Mouse (Mus musculus): ENCODE results near the gene Oas1e. TPM values are rescaled to one million over a fixed set of nuclear protein-coding genes. Genes with fewer than 3 reads are reported as not detected.
"Not testable (repeated sequence)": the region's sequence is repeated elsewhere in the genome, so short reads cannot be mapped to it uniquely, and the experiment has no call there.

Oas1e gene
- not detected for total RNA-seq (2021)
- long read RNA-seq, experiment 1: 0 reads
- long read RNA-seq, experiment 2: 0 reads

DNA sequence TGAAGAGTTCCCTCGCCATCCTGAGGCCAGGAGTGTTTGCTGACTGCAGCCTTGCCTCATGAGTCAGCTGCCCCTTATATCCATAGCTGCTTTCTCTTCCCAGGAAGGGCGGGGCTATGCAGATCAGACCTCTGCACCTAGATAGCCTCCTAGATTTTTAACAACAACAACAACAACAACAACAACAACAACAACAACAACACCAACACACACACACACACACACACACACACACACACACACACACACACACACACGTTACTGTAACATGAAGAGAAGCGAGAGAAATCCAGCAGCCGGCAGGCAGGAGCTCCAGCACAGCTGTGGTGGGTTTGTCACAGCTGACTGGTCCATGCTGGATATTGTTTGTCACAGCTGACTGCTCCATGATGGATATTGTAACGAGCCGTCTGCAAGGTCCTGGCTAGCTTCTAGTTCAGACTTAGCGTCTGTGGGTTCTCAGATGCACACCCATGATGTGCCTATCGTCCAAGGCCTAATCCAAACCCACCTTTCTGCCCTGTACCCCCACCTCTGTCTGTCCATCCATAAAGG is at the start of gene Oas1e:
TSS of gene Oas1e (minus strand) at position 51 of the 555 bp plus-strand sequence.
- DNase-seq: not testable (repeated sequence)

DNA sequence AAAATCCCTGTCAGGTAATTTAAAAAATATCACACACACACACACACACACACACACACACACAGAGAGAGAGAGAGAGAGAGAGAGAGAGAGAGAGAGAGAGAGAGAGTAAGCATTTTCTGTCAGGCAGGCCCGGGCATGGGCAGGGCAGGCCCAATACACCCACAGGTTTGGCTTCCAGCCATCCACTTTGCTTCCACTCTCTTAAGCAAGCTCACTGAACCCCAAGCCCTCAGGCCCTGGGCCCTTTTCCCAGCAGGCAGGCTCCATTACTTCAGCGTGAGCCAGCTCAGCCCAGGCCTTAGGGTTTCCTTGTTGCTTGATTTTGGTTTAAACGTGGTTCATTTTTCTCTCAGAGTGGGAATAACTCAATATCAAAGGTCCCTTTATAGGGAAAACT is 49.4 kb upstream of the Oas1e start:
- peak; percentile 58 for DNase-seq

DNA sequence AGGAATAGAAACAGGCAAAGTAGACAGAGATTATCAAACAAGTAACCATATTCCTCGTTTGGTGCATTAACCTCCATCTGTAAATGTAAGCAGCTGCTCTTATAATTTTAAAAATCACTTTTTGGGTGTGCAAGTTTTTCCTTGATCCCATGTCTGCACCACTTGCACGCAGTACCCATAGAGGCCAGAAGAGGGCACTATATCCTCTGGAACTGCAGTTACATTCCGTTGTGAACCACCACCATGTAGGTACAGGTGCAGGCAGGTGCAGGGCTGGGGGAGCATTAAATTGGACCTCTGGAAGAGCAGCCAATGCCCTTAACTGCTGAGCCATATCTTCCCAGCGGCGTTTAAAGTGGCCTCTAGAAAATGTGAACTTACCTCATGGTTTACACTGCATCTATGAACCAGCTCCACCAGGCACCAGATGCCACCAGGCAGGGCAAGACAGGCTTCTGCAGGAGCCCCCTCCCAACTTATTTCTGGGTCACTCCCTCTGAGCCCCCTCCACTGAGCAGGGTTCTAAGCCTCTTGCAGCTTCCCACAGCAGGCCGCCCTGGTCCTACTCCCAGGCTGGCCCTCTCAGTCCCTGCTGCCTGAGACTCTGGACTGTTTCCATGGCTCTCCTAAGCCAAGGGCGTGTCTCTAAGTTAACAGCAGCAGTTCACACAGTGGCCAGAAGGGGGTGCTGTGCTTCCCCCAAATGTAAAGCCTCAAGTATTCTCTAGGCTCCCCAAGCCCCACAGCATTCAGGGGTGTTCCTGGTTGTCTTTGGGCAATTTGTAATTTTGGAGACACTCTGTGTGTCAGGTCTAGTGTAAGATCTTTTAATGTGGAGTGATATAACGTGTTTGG is 41.6 kb upstream of the Oas1e start:
- peak; percentile 66 for DNase-seq

DNA sequence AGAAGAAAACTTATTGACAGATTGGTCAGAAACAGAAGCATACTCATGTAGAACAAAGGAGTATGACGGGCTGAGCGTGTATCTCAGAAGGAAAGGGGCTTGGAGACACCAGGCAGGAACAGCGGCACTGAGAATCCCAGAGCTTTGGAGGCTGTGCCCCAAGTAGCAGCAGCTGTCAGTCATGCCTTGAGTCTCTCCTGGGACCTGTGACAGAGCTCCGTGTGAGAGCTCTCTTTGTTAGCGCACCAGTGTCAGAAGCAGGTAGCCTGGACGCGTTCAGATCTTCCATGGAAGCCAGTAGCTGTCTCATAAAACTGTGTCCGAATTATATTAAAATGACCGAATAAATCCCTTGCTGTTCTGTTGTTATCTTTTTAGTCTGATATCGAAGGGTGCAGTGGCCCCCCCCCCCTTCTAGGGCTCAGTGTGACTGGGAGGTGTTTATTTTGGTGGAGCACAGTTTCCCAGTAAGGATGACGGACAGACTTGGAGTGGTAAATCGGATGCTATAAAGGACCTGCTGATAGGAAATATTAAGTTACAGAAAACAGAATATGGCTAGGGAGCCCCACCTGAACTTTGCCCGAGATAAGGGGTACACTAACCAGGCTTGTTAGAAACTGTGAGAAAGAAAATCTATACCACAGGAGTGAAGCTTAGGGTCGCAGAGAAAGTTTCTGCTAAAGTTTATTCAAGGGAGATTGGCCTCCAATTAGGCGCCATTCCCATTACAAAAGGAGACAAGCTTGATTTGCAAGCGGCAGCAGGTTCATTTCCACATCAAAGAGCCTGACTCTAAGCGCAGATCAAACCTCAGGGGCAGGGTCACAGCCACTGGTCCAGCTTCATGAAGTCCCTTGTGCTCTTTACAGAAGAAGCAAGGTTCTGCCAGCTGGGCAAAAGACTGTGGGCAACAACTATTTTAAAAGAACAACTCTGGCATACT is 38.3 kb upstream of the Oas1e start:
- no peak for DNase-seq

DNA sequence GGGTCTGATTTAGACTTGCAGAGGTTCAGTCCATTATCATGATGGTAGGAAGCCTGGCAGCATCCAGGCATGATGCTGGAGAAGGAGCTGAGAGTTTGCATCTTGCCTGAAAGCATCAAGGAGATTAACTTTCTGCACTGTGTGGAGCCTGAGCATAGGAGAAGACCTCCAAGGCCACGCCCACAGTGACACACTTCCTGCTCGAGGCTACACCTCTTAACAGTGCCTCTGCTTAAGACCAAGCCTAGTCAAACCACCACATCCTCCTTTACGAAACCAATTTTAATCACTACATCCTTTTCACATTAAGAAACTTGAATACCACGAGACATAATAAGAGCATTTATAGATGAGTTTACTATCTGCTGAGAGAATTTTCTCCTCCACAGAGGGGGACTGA is 35.7 kb upstream of the Oas1e start:
- no peak for DNase-seq

DNA sequence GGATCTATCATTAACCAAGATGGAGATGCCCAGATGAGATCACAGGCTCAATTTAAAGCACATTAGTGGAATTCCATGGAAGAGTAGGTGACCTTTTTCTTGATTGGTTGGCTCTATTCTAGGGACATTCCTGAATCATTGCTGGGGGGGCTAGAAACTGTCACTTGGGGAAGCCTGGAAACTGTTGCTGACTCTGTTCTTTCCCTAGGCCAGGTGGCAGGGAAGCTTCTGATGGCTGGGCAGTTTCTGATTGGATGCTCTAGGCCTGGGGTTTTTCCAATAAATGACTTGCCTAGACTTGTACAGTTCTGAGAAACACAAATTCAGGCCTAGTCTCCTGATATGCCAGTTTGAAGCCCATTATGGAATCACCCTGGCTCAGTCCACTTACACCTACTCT is 23.7 kb upstream of the Oas1e start:
- DNase-seq: no peak

DNA sequence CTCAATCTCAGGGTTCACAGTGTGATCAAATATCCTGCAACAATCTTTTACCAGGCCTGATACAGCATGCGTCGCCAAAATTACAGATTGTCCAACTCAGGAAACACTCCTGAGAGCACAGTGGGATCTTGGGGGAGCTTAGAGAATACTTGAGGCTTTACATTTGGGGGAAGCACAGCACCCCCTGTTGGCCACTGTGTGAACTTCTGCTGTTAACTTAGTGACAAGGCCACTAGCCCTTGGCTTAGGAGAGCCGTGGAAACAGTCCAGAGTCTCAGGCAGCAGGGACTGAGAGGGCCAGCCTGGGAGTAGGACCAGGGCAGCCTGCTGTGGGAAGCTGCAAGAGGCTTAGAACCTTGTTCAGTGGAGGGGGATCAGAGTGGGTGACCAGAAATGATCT is 20.6 kb upstream of the Oas1e start:
- no peak for DNase-seq

DNA sequence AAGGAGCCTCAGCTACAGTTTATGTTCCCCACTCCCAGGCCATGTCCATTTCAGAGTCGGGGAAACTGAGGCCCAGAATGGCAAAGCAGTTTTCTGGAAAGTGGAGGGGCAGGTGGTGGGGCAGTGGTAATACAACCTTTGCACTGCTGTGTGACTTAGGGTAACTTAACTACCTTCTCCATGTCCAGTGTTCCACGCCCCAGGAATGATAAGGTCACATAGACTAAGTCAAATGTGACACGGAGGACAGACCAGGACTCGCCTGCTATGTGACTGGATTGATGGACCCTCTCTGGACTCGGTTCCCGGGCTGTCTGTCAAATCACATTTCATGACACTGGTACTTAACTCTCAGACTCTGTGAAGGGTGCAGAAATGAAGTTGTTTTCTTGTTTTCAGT is 17.7 kb upstream of the Oas1e start:
- DNase-seq: no peak

DNA sequence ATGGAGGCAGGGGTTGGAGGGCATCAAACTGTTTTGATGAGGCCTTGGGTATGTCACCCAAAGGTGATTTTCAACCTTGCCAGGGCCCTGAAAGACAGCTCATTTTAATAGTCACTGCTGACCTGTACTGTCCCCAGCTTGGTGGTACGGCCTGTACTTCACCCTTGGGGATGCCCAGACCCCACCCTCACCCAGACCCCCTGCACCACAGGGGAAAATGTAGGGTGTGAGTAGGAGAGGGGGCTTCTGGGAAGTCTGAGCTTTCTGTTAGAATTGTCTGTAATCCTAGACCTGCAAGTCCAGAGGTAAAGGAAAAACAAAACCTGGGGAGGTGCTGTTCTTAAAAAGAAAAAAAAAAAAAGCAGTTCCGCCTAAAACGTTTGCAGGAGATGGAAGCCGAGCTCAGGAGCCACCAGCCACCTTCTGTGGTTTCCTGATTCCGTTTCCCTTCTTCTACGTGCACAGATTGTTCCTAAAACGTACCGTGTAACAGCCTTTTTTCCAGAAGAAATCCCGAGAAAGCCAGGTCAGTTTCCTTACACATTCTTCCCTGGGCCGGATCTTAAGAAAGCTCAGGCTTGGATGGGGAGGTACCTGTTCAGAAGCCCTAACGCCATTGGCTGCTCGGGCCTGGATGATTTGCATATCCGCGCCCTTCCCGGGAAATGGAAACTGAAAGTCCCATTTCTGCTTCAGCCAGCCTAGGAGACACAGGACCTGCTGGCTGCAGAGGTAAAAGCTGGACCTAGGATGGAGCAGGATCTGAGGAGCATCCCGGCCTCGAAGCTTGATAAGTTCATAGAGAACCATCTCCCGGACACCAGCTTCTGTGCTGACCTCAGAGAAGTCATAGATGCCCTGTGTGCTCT is 16.9 kb upstream of the Oas1e start, which contains the start of gene Oas1c:
TSS of gene Oas1c (minus strand) at position 564 of the 869 bp plus-strand sequence.
- DNase-seq: peak; percentile 88

DNA sequence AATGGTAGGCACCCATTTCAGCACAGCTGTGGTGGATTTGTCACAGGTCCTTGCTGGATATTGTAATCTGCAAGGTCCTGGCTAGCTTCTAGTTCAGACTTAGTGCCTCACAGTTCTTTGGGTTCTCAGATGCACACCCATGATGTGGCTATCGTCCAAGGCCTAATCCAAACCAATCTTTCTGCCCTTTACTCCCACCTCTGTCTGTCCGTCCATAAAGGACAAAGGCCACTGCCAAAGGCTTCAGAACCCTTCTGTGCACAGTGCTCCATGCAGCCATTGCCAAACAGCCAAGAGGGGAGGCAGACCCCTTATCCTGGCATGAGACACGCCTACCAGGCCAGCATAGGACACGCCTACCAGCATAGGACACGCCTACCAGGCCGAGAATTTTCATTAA is 13.8 kb upstream of the Oas1e start:
- no peak for DNase-seq

DNA sequence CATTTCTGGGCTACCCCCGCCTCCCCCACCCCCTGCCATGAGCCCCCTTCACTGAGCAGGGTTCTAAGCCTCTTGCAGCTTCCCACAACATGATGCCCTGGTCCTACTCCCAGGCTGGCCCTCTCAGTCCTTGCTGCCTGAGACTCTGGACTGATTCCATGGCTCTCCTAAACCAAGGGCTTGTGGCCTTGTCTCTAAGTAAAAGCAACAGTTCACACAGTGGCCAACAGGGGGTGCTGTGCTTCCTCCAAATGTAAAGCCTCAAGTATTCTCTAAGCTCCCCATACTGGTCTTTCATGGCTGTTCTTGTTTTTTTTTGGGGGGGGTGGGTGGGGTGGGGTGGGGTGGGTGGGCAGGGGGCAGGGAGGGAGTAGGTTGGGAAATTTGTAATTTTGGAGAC is 11.1 kb upstream of the Oas1e start:
- peak; percentile 59 for DNase-seq

DNA sequence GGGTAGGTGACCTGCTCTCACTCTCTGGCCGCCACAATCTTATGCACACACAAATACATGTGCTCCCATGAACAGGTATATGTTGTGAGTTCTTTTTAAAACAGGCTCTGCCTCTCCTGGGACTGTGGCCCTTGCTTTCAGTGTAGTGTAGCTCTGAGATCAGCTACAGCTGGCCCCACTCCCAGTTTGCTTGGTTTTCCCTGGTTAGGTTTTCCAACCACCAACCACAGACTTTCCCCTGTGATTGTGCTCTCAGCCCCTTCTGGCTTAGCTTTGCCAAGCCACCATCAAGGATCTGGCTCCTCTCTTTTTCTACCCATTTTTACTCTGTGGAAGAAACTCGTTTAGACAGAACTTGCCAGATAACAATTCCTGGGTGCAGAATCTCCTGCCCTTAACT is 8.3 kb upstream of the Oas1e start:
- DNase-seq: no peak

DNA sequence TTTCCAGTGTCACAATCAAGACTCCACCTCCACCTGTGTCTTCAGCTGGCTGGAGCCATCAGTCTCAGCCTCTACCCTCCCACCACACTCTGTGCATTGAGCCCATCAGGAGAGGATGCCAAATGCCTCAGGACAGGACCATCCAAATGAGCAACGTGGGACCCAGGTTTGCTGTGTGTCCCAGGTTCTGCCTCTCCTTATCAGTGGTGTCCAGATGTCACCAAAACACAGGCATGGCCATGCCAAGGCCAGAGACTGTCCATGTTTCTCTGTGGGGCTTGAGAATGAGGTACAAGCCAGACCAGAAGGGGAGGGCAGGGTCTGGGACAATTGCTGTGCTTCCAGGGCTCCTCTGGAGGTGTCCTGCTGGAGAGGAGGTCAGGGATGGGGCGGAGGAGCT is 3.6 kb upstream of the Oas1e start:
- not testable (repeated sequence) for DNase-seq

DNA sequence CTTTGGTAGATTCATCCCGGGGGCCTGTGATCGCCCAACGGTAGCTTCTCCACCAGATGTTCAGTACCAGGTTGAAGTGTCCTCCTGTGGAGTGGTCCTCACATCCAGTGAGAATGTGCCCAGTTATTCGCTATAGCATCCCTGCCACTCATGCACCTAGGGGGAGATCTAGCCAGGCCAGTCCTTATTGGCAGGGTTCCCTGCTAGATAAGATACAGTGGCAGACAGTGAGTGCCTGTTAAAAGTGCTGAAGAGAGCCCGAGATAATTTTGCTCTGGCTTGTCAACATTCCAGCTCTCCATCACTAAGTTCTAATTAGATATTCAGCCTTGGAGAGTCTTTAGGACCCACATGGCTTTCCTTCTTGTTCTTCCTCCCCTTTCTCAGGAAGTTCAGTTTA is 2.8 kb upstream of the Oas1e start:
- DNase-seq: not testable (repeated sequence)

DNA sequence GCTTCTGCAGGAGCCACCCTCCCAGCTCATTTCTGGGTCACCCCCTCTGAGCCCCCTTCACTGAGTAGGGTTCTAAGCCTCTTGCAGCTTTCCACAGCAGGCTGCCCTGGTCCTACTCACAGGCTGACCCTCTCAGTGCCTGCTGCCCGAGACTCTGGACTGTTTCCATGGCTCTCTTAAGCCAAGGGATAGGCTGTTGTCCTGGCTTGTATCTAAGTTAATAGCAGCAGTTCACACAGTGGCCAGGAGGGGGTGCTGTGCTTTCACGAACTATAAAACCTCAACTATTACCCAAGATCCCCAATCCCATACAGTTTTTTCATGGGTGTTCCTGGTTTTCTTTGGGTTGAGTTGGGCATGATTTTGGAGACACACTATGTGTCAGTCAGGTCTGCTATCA is 2.3 kb downstream of the Oas1e start:
- DNase-seq: peak; percentile 66

DNA sequence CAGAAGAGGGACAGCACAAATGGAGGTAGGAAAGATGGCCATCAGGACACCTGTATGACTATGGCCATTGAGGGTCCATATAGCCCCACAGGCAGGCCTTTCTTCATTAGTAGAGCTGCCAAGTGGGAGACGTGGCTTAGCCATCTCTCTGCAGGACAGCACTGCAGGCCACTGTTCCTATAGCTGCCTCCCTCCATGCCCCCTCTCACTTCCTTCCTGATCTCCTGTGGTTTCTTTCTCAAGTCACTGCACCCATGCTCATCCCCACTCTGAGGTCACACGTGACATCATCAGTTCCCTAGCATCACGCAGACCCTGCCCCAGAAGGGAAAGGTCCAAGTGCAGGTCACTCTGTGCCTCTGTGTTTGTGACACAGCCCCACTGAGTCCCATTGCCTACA is 8.3 kb downstream of the Oas1e start:
- no peak for DNase-seq

DNA sequence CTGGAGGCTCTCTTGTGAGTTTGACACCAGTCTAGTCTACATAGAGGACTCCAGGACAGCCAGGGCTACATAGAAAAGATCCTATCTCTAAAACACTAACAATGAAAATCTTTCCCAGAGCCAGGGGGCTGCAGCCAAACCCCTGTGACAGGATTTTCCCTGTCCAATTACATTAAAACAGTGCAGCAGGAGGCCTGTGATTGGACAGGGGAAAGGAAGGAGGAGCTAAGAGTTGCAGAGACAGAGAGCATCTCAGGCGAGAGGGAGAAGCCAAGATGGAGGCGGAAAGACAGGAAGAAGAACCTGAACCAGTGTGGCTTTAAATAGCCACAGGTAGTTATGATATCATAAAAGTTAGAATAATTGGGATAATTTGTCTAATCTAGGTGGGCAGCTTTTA is 12.9 kb downstream of the Oas1e start:
- no peak for DNase-seq

DNA sequence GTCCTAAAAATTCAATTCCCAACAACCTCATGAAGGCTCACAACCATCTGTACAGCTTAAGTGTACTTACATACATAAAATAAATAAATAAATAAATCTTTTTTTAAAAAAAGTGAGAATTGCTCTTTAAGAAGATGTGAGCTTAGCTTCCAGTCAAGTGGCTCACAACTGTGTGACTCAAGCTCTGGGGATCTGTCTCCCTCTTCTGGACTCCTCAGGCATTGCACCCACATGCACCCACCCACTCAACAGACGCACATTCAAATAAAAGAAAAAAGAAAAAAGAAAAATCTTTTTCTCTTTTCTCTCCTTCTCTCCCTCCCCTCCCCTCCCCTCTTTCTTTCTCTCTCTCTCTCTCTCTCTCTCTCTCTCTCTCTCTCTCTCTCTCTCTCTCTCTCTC is 13.7 kb downstream of the Oas1e start:
- no peak for DNase-seq

DNA sequence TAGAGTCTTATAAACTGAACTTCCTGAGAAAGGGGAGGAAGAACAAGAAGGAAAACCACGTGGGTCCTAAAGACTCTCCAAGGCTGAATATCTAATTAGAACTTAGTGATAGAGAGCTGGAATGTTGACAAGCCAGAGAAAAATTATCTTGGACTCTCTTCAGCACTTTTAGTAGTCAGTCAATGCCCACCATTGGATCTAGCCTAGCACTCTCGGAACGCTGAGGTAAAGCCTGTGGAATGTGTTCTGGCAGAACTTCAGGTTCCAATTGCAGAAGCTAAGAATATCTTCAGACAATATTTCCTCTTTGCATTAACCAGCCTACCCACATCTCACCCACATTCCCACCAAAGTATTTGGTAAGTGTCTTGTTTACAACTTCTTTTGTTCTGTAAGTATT is 15.4 kb downstream of the Oas1e start:
- DNase-seq: no peak

DNA sequence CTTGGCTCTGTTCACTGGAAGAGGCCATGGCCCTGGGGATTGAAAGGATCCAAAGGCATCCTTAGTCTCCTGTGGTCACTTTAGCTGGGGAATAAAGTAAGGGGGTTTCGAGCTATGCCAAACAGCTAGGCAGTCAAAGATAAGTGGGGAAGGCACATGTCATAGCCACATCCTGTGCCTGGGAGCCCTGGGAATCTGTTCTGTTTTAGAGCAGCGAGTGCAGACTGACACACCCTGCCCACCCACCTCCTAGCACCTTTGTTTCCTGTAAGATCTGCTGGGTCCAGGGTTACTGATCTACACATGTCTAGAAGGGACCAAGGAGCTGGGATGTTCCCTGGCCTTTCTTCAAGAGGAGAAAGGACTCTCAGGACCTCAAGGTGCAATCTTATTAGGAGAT is 16.4 kb downstream of the Oas1e start:
- no peak for DNase-seq

DNA sequence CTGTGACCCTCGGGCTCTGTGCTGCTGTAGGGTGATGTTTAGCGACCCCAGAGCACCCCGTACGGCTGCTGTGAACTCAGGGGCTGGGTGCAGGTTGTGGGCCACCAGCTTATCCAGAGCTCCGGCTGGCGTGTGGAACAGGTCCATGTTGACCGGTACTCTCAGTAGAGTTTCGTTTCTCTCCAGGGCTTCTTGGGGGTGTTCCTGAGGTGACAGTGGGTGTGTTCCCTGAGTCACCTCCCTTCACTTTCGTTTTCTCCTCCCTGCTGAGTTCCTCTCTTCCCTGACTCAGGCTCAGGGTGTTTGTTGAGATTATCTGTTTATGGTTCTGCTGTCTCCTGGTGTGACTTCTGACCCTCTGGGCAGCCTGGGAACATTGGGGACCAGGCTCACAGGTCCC is 17.9 kb downstream of the Oas1e start, which contains the start of gene Oas3:
TSS of gene Oas3 (minus strand) at position 184 of the 400 bp plus-strand sequence.
- no peak for DNase-seq

DNA sequence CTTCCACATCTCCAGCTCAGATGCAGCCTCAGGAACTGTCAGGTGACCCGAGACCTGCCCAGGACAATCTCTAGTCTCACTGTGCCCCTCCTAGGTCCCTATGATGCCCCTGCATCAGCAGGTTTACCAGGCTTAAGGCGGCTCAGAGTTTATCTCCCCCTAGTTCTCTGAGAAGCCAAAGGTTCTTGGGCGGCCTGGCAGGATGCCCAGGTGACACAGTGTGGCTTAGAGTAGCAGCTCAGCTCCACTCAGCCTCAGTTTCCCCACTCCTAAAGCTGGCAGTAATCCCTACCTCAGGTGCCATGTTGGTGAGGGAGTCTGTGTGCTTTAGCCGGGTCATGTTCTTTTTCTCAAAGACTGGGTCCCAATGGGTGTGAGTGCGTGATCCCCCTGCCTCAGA is 18.5 kb downstream of the Oas1e start:
- DNase-seq: no peak
